Mouse (Mus musculus) bone marrow macrophage, adult 2 months (primary cell): ENCODE data around the gene Slc30a7. TPM values are rescaled to one million over a fixed set of nuclear protein-coding genes. Genes with fewer than 3 reads are reported as not detected.

Source experiments
- H3K27ac ChIP-seq: 2 replicates; pipeline ENCODE4 v1.5.1; 2012; ENCODE audit warnings: low read depth, low read length; ENCODE audit not compliant: insufficient read depth
- H3K4me1 ChIP-seq: 2 replicates; pipeline ENCODE4 v1.6.1; 2012; ENCODE audit warnings: low read length; ENCODE audit not compliant: control insufficient read depth, insufficient read depth
- H3K4me3 ChIP-seq: 2 replicates; pipeline ENCODE4 v1.5.1; 2012; ENCODE audit warnings: mild to moderate bottlenecking, low read length, moderate library complexity; ENCODE audit not compliant: insufficient read depth
- CTCF ChIP-seq: IDR thresholded peaks from 2 replicates; pipeline ENCODE4 v1.5.1; 2012; ENCODE audit warnings: low read depth, mild to moderate bottlenecking, low read length, moderate library complexity
- POLR2A ChIP-seq: IDR thresholded peaks from 2 replicates; pipeline ENCODE4 v1.6.1; 2012; ENCODE audit warnings: mild to moderate bottlenecking, low read depth, low read length, borderline replicate concordance
- polyA plus RNA-seq: library from polyadenylated mRNA; stranded (reverse); fragments of >200 nt; gene quantifications from 2 replicates; pipeline ENCODE4 v1.2.4, GENCODE M21; 2012; ENCODE audit not compliant: missing spikeins, insufficient read depth, insufficient read length

Gene Slc30a7
- 33.3 and 38.7 TPM in 2 replicates for polyA plus RNA-seq

DNA sequence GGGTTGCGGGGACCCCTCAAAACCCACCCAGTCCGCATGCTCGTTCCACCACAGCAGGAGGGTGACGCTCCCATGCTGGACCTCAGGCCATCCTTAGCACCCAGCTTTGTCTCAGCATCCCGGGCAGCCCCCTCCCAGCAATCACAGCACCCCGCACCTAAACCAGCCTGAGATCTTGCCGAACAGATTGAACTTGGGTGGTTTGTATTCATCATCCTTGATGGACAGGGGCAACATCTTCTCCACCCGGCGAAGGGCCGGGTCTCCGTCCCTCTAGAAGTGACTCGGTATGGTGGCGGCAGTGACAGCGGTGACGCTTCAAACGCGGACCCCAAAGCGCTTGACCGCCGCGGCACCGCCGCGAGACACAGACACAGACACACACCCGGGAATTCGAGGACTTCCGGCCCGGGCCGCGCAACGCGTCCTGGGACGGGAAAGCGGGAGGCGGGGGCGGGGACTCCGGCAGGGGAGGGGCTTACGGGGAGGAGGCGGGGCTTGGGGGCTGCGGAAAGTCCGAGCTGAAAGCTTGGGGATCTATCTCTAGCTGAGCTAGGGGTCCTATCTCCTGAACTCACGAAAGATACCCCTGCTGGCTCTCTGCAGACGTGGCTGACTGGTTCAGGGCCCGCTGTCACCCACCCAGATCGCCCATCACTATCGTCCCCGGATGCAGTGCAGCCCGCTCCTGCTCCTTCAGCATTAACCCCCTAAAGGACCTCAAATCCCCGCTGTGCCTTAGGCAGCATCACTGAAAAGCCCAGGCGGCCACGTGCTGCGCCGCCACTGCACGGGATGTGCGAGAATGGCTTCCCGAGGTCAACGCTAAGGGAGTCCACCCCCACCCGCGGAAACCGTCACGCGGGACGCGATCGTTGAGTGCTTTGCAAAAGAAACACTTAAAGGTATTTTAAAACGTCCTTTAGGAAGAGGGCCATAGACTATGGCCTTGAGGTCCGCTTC lies at the start of gene Slc30a7, which contains the start of gene Extl2:
Gene Slc30a7, minus strand, starts transcription at position 429 of the 963 bp plus-strand sequence.
Gene Extl2, plus strand, starts transcription at position 485 of the 963 bp plus-strand sequence.
- H3K27ac ChIP-seq = peak within 1 kb of the TSS; percentile 67
- H3K4me1 ChIP-seq = peaks cover 9% of the 10 kb centered on the region
- TF ChIP-seq POLR2A (no peak), CTCF (no peak)
- H3K4me3 ChIP-seq = peak within 1 kb of the TSS; percentile 85

DNA sequence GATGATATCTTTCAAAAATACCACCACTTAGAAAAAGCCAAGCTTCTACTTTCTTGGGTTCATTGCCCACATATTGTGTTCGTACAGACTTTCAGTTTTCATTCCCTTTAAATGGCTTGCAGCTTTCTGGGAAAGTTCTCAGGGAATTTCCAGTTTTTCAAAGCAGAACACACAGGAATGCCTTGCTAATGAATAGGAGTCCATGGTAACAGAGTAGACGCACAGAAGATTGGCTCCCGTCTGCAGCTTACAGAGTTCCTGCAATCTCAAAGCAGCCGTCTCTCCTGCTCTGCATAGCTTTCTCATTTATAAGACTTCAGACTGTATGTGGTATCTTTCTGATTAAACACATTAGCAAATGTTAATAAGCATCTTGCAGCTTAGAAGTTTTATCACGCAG lies 39.8 kb upstream of the Slc30a7 start:
- Histone ChIP-seq H3K4me3 (no peak overlapping the region), H3K4me1 (no peaks in the 10 kb centered on the region), H3K27ac (no peak overlapping the region)
- TF ChIP-seq POLR2A (no peak), CTCF (no peak)

DNA sequence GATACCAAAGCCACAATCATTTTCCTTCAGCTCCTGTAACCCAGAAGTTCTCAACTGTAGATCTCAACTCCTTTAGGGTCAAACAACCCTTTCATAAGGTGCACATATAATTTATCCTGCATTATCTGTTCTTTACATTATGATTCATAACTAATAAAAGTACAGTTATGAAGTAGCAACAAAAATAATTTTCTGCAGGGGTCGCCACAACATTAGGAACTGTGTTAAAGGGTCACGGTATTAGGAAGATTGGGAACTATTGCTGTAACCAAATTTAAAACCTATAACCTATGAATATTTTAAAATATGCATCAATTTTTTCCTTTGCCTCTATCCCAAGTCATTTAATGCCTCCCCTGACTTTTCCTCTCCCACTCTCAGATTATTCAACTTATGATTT lies 38.8 kb upstream of the Slc30a7 start:
- Histone ChIP-seq H3K4me1 (no peaks in the 10 kb centered on the region), H3K27ac (no peak overlapping the region), H3K4me3 (no peak overlapping the region)
- no peak for TF ChIP-seq CTCF
- TF ChIP-seq POLR2A = no peak

DNA sequence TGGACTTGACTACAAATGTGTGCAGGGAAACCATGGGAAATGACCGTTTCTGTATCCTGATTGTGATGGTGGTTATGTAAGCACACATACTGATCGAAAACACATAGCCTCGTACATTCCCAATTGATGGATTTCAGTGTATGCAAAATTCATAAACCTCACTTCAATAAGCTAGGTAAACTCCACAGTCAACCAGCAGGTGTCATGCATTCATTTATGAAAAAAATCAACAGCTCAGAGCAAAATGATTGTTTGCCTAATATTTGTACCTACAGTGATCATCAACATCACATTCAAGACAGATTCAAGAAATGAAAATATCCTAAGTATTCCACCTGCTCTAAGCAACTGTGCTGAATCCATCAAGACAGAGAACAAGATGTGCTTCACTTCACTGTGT lies 33.6 kb upstream of the Slc30a7 start:
- Histone ChIP-seq H3K27ac (no peak overlapping the region), H3K4me1 (no peaks in the 10 kb centered on the region), H3K4me3 (no peak overlapping the region)
- no peak for TF ChIP-seq CTCF
- no peak for TF ChIP-seq POLR2A

DNA sequence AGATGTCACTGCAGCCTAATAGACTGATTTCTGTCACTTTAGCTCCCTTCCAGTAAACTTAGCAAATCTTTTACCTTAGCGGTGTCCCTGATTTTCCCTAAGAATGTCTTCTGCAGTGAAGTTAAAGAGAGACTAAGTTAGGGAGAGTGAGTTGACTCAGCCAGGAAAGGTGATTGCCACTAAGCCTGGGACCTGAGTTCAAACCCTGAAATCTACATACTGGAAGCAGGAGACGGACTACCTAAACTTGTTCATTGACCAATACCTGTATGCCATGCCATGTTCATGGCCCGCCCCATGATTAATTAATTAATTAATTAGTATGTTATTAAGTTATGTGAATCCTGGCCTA lies 26.6 kb upstream of the Slc30a7 start:
- Histone ChIP-seq H3K27ac (no peak overlapping the region), H3K4me3 (no peak overlapping the region), H3K4me1 (no peaks in the 10 kb centered on the region)
- TF ChIP-seq CTCF = no peak
- TF ChIP-seq POLR2A = no peak

DNA sequence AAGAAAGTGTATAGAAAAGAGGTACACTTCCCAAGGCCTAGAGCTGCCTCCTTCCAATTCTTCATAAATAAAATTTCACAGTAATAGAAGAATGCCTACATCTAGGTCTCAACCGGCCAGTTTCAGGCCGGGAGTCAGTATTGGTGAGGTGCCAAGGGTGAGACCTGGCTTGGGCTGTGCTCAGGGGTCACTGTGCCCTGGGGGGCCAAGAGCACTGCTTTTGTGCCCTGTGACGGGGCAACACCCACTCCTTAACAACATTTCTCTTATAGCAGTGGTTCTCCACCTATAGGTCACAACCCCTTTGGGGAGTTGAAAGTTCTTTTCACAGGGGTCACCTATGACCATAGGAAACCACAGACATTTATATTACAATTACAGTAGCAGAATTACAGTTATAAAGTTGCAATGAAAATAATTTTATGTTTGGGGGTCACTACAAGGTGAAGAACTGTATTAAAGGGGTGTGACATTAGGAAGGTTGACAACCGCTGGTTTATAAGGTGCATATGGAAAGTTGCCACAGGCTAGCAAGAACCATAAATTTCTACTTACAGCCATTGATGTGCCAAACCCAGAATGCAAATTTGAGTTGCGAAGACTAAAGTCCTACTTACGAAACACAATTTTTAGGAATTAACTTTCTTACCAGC lies 26.1 kb upstream of the Slc30a7 start:
- no peaks in the 10 kb centered on the region for H3K4me1 ChIP-seq
- H3K4me3 ChIP-seq = no peak overlapping the region
- no peak overlapping the region for H3K27ac ChIP-seq
- no peak for TF ChIP-seq POLR2A
- no peak for TF ChIP-seq CTCF

DNA sequence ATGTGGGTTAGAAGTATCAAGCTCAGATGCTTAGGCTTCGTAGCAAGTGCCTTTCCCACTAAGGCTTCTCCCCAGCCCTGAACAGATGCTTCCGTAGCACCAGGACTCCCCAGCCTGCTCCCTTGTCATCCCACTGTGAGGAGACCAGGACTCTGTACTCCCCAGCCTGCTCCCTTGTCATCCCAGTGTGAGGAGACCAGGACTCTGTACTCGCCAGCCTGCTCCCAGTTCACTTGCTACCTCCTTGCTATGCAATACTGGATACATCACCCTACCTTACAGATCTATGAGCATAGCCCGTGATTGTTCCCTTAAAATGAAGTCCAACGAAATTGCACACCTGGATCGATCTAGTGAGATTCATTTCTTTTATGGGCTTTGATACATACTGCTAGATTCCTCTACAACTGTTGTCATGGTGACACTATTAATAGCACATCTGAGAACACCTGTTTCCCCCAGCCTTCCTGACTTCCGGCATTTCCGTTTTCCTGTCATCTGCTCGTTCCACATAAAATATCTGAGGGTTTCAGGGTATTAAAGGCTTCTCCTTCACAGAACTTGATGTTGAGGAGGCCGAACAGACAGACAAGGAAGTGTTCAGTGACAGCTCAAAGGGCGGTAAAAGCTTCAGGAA lies 23.1 kb upstream of the Slc30a7 start:
- TF ChIP-seq CTCF = no peak
- no peak for TF ChIP-seq POLR2A
- H3K27ac ChIP-seq = no peak overlapping the region
- no peak overlapping the region for H3K4me3 ChIP-seq
- no peaks in the 10 kb centered on the region for H3K4me1 ChIP-seq

DNA sequence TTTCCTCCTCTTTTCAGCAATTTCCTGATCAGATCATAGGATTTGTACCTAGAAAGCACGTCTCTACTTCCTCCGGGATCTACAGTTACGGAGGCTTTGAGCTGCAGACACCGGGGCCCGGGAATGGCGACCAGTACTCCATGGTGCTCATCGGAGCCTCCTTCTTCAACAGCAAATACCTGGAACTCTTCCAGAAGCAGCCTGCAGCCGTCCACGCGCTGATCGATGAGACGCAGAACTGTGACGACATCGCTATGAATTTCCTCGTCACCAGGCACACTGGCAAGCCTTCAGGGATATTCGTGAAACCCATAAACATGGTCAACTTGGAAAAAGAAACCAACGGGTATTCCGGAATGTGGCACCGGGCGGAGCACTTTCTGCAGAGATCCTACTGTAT lies 19.8 kb upstream of the Slc30a7 start:
- Histone ChIP-seq H3K4me1 (no peaks in the 10 kb centered on the region), H3K27ac (no peak overlapping the region), H3K4me3 (no peak overlapping the region)
- TF ChIP-seq CTCF (no peak), POLR2A (no peak)

DNA sequence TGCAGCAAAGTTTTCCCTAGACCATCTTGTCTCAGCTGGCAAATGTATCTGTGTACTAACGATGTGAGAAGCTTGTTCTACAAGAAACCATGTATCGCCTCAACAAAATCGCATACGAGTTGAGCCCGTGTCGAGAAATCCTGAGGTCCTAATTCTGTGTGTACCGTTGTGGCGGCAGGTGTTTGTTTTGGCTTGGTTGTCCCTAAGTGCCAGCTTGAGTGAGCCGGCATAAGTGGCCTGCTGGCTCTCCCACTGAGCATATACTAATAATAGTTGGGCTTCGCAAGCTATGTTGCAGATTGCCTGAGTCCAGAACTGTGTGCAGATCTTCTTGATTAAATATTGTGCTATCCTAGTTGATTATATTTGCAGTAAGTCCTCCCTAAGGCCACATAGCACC lies 18.5 kb upstream of the Slc30a7 start:
- TF ChIP-seq CTCF = no peak
- no peak for TF ChIP-seq POLR2A
- Histone ChIP-seq H3K4me3 (no peak overlapping the region), H3K4me1 (no peaks in the 10 kb centered on the region), H3K27ac (no peak overlapping the region)
